Mouse (Mus musculus): ENCODE measurements around the gene Glrx3. TPM values are rescaled to one million over a fixed set of nuclear protein-coding genes. Genes with fewer than 3 reads are reported as not detected.

The Glrx3 gene
- total and polyA plus RNA-seq, 2 experiments = 52.5 to 95.7 TPM

GRCm38 (mm10) chr7:137442951-137443350 lies 5.5 kb downstream of the Glrx3 start:
- TF ChIP-seq CTCF (IDR thresholded peaks at IDR 0.05; ENCODE audit: low read depth, low read length) (no peak), POLR2A (IDR thresholded peaks at IDR 0.05; ENCODE audit: extremely low read depth, insufficient read depth, low read length) (no peak)
- Histone ChIP-seq H3K27ac (replicated peaks; ENCODE audit: insufficient read depth, low read depth, low read length) (no peak overlapping the region), H3K9ac (ENCODE audit: low read depth, low read length) (no peak overlapping the region), H3K4me3 (ENCODE audit: insufficient read depth, low read depth, low read length) (no peak overlapping the region), H3K36me3 (ENCODE audit: control insufficient read depth, insufficient read depth, low read length) (peaks cover 4% of the 10 kb centered on the region; the same call in 1 of the 2 replicates), H3K27me3 (ENCODE audit: control insufficient read depth, insufficient read depth, low read length) (no peaks in the 10 kb centered on the region), H3K4me1 (ENCODE audit: control insufficient read depth, insufficient read depth, low read length) (peaks cover 13% of the 10 kb centered on the region), H3K79me2 (ENCODE audit: control insufficient read depth, insufficient read depth, low read length) (peaks cover 27% of the 10 kb centered on the region; the same call in 1 of the 2 replicates)
- DNase-seq (ENCODE audit: extremely low read depth, low read depth, low spot score) = peak; percentile 27
- WGBS = 67% methylated on average over 4 of the region's 4 CpGs

GRCm38 (mm10) chr7:137445321-137445720 lies 7.9 kb downstream of the Glrx3 start:
- DNase-seq (ENCODE audit: extremely low read depth, low read depth, low spot score) = peak; percentile 98
- Histone ChIP-seq H3K4me1 (ENCODE audit: control insufficient read depth, insufficient read depth, low read length) (peaks cover 8% of the 10 kb centered on the region), H3K27me3 (ENCODE audit: control insufficient read depth, insufficient read depth, low read length) (no peaks in the 10 kb centered on the region), H3K79me2 (ENCODE audit: control insufficient read depth, insufficient read depth, low read length) (peaks cover 30% of the 10 kb centered on the region; the same call in 1 of the 2 replicates), H3K36me3 (ENCODE audit: control insufficient read depth, insufficient read depth, low read length) (peaks cover 4% of the 10 kb centered on the region), H3K27ac (replicated peaks; ENCODE audit: insufficient read depth, low read depth, low read length) (peak overlapping the region; percentile 50; the same call in 1 of the 2 replicates), H3K9ac (ENCODE audit: low read depth, low read length) (no peak overlapping the region), H3K4me3 (ENCODE audit: insufficient read depth, low read depth, low read length) (no peak overlapping the region)
- whole genome bisulfite sequencing = 28% methylated on average over 12 of the region's 12 CpGs
- TF ChIP-seq POLR2A (IDR thresholded peaks at IDR 0.05; ENCODE audit: extremely low read depth, insufficient read depth, low read length) (no peak), CTCF (IDR thresholded peaks at IDR 0.05; ENCODE audit: low read depth, low read length) (no peak)

GRCm38 (mm10) chr7:137461396-137461795 lies 24.0 kb downstream of the Glrx3 start:
- Histone ChIP-seq H3K4me3 (ENCODE audit: insufficient read depth, low read depth, low read length) (no peak overlapping the region), H3K36me3 (ENCODE audit: control insufficient read depth, insufficient read depth, low read length) (peaks cover 58% of the 10 kb centered on the region), H3K27me3 (ENCODE audit: control insufficient read depth, insufficient read depth, low read length) (no peaks in the 10 kb centered on the region), H3K9ac (ENCODE audit: low read depth, low read length) (no peak overlapping the region), H3K4me1 (ENCODE audit: control insufficient read depth, insufficient read depth, low read length) (no peaks in the 10 kb centered on the region), H3K27ac (replicated peaks; ENCODE audit: insufficient read depth, low read depth, low read length) (no peak overlapping the region), H3K79me2 (ENCODE audit: control insufficient read depth, insufficient read depth, low read length) (no peaks in the 10 kb centered on the region; the same call in 1 of the 2 replicates)
- no peak for DNase-seq (ENCODE audit: extremely low read depth, low read depth, low spot score)
- TF ChIP-seq POLR2A (IDR thresholded peaks at IDR 0.05; ENCODE audit: extremely low read depth, insufficient read depth, low read length) (no peak), CTCF (IDR thresholded peaks at IDR 0.05; ENCODE audit: low read depth, low read length) (no peak)
- WGBS = 86% methylated on average over 5 of the region's 5 CpGs

DNA sequence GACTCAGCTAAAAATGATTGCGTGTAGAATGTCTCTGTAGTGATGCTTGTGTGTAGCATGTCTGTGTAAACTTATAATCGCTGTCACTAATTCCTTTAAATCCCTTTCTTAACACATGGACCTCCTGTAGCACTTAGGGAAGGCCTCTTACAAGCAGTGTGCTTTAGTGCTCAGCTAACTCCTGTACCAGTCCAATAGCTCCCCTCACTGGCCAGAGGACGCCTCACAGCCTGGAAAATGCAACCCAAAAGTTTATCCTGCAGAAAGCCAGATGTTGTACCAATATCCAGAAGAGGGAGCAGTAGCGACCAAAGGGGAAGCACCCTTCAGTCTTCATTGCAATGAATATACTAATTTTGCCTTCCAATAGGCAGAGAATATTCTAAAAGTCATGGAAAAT lies 30.8 kb downstream of the Glrx3 start:
- no peaks in the 10 kb centered on the region for H3K4me1 ChIP-seq (ENCODE audit: control insufficient read depth, insufficient read depth, low read length)
- H3K9ac ChIP-seq (ENCODE audit: low read depth, low read length) = no peak overlapping the region
- no peak overlapping the region for H3K4me3 ChIP-seq (ENCODE audit: insufficient read depth, low read depth, low read length)
- no peaks in the 10 kb centered on the region for H3K27me3 ChIP-seq (ENCODE audit: control insufficient read depth, insufficient read depth, low read length)
- DNase-seq (ENCODE audit: extremely low read depth, low read depth, low spot score) = peak; percentile 46
- H3K27ac ChIP-seq (replicated peaks; ENCODE audit: insufficient read depth, low read depth, low read length) = no peak overlapping the region
- TF ChIP-seq POLR2A (IDR thresholded peaks at IDR 0.05; ENCODE audit: extremely low read depth, insufficient read depth, low read length) = no peak
- TF ChIP-seq CTCF (IDR thresholded peaks at IDR 0.05; ENCODE audit: low read depth, low read length) = peak; percentile 62
- no peaks in the 10 kb centered on the region for H3K79me2 ChIP-seq (ENCODE audit: control insufficient read depth, insufficient read depth, low read length)
- peaks cover 38% of the 10 kb centered on the region for H3K36me3 ChIP-seq (ENCODE audit: control insufficient read depth, insufficient read depth, low read length)
- 80% methylated on average over 4 of the region's 4 CpGs for WGBS

- H3K4me3 ChIP-seq (ENCODE audit: insufficient read depth, low read depth, low read length) = no peak overlapping the region
- TF ChIP-seq POLR2A (IDR thresholded peaks at IDR 0.05; ENCODE audit: extremely low read depth, insufficient read depth, low read length) (no peak), CTCF (IDR thresholded peaks at IDR 0.05; ENCODE audit: low read depth, low read length) (no peak)
- H3K27me3 ChIP-seq (ENCODE audit: control insufficient read depth, insufficient read depth, low read length) = no peaks in the 10 kb centered on the region
- no peak overlapping the region for H3K27ac ChIP-seq (replicated peaks; ENCODE audit: insufficient read depth, low read depth, low read length)
- 51% methylated on average over 7 of the region's 7 CpGs for WGBS
- peaks cover 16% of the 10 kb centered on the region for H3K36me3 ChIP-seq (ENCODE audit: control insufficient read depth, insufficient read depth, low read length)
- H3K9ac ChIP-seq (ENCODE audit: low read depth, low read length) = no peak overlapping the region
- DNase-seq (ENCODE audit: extremely low read depth, low read depth, low spot score) = no peak
- H3K4me1 ChIP-seq (ENCODE audit: control insufficient read depth, insufficient read depth, low read length) = no peaks in the 10 kb centered on the region
- H3K79me2 ChIP-seq (ENCODE audit: control insufficient read depth, insufficient read depth, low read length) = no peaks in the 10 kb centered on the region
These were observed 34.2 kb downstream of the Glrx3 start for GRCm38 (mm10) chr7:137471431-137472120.

- Histone ChIP-seq H3K27me3 (ENCODE audit: control insufficient read depth, insufficient read depth, low read length) (no peaks in the 10 kb centered on the region), H3K4me1 (ENCODE audit: control insufficient read depth, insufficient read depth, low read length) (no peaks in the 10 kb centered on the region), H3K9ac (ENCODE audit: low read depth, low read length) (no peak overlapping the region), H3K27ac (replicated peaks; ENCODE audit: insufficient read depth, low read depth, low read length) (no peak overlapping the region), H3K79me2 (ENCODE audit: control insufficient read depth, insufficient read depth, low read length) (no peaks in the 10 kb centered on the region), H3K36me3 (ENCODE audit: control insufficient read depth, insufficient read depth, low read length) (peaks cover 11% of the 10 kb centered on the region), H3K4me3 (ENCODE audit: insufficient read depth, low read depth, low read length) (no peak overlapping the region)
- 79% methylated on average over 6 of the region's 6 CpGs for WGBS
- no peak for DNase-seq (ENCODE audit: extremely low read depth, low read depth, low spot score)
- no peak for TF ChIP-seq CTCF (IDR thresholded peaks at IDR 0.05; ENCODE audit: low read depth, low read length)
- TF ChIP-seq POLR2A (IDR thresholded peaks at IDR 0.05; ENCODE audit: extremely low read depth, insufficient read depth, low read length) = no peak
These were observed 34.7 kb downstream of the Glrx3 start for GRCm38 (mm10) chr7:137472149-137472548.

All from liver, adult 2 months (tissue).